Mouse (Mus musculus) erythroblast, embryonic 14.5 days (primary cell): Measurements from ENCODE around the gene Galnt17. TPM values are rescaled to one million over a fixed set of nuclear protein-coding genes. Genes with fewer than 3 reads are reported as not detected.

Experiments used
- H3K27me3 ChIP-seq: 2 replicates; pipeline ENCODE4 v1.6.1; 2012; ENCODE audit warnings: inconsistent platforms; ENCODE audit not compliant: control insufficient read depth
- H3K36me3 ChIP-seq: 2 replicates; pipeline ENCODE4 v1.6.1; 2012; ENCODE audit warnings: mild to moderate bottlenecking, inconsistent platforms; ENCODE audit not compliant: control insufficient read depth
- H3K4me1 ChIP-seq: 2 replicates; pipeline ENCODE4 v1.6.1; 2012; ENCODE audit warnings: inconsistent platforms; ENCODE audit not compliant: control insufficient read depth
- H3K4me3 ChIP-seq: replicated peaks from 2 replicates; pipeline ENCODE3; 2012; ENCODE audit warnings: moderate library complexity, mild to moderate bottlenecking, inconsistent platforms
- H3K9me3 ChIP-seq: 2 replicates; pipeline ENCODE4 v1.6.1; 2012; ENCODE audit warnings: low read length, inconsistent platforms, mixed read lengths; ENCODE audit not compliant: control insufficient read depth
- GATA1 ChIP-seq: IDR thresholded peaks from 2 replicates; pipeline ENCODE4 v1.6.1; 2012; ENCODE audit warnings: low read length, inconsistent platforms, mixed read lengths
- TAL1 ChIP-seq: IDR thresholded peaks from 3 replicates; pipeline ENCODE4 v1.6.1; 2012; ENCODE audit warnings: low read length, inconsistent platforms, mixed read lengths
- polyA plus RNA-seq: library from polyadenylated mRNA; stranded (reverse); fragments of >175 nt; gene quantifications from 2 replicates; pipeline ENCODE4 v1.2.3, GENCODE M21; 2012

The Galnt17 gene
- polyA plus RNA-seq, 1 experiment, result not detected

GRCm38 (mm10) chr5:131177168-131177567, 131.1 kb downstream of the Galnt17 start:
- no peaks in the 10 kb centered on the region for H3K36me3 ChIP-seq

GRCm38 (mm10) chr5:131169186-131169585, 139.1 kb downstream of the Galnt17 start:
- TF ChIP-seq TAL1, result no peak
- TF ChIP-seq GATA1, result no peak
- H3K36me3 ChIP-seq, result no peaks in the 10 kb centered on the region
- H3K4me1 ChIP-seq, result no peaks in the 10 kb centered on the region
- no peak overlapping the region for H3K4me3 ChIP-seq
- H3K27me3 ChIP-seq, result no peaks in the 10 kb centered on the region
- H3K9me3 ChIP-seq, result peaks cover 41% of the 10 kb centered on the region

More at GRCm38 (mm10) chr5:131177168-131177567, 131.1 kb downstream of the Galnt17 start:
- Histone ChIP-seq H3K4me3 (no peak overlapping the region), H3K4me1 (no peaks in the 10 kb centered on the region), H3K9me3 (peaks cover 19% of the 10 kb centered on the region), H3K27me3 (no peaks in the 10 kb centered on the region)
- TF ChIP-seq GATA1 (no peak), TAL1 (no peak)

DNA sequence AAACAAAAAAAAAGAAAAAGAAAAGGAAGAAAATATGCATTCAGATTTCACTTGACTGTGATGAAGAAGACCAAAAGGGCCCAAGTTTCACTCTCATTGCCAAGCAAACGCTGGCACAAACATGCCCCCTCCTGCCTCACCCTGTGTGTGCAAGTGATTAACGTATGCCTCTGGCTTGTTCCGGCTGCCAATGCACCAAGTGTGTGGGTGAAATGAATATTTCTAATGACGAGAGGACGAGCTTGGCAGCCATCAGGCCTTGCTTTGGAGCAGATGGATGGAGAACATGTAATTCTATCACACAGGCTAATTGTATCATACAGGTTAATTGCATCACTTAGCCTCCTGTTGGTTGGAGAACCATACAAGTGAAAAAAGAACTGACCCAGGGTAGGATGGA, 140.9 kb downstream of the Galnt17 start:
- H3K9me3 ChIP-seq, result peaks cover 47% of the 10 kb centered on the region

DNA sequence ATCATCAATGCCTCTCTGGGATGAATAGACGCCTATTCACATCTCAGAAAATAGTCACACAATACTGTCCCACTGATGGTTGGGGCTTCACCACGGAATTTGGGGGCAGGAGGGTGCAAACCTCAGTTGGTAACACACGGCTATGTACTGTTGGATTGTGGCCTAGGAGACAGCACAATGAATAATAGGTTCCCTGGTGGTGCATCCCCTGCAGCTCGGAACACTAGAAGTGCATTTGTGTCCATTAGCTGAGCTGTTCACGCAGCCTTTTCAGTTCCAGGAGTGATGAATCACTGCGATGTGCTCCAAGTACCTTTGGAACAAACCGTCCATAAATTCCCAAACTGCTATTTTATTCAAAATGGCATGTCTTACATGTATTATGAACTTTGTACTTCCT, 142.6 kb downstream of the Galnt17 start:
- no peaks in the 10 kb centered on the region for H3K4me1 ChIP-seq
- H3K27me3 ChIP-seq, result no peaks in the 10 kb centered on the region
- TF ChIP-seq GATA1 (no peak), TAL1 (no peak)
- H3K4me3 ChIP-seq, result no peak overlapping the region
- H3K9me3 ChIP-seq, result peaks cover 49% of the 10 kb centered on the region
- no peaks in the 10 kb centered on the region for H3K36me3 ChIP-seq

More for the DNA sequence above, 140.9 kb downstream of the Galnt17 start:
- Histone ChIP-seq H3K4me3 (no peak overlapping the region), H3K36me3 (no peaks in the 10 kb centered on the region), H3K4me1 (no peaks in the 10 kb centered on the region), H3K27me3 (no peaks in the 10 kb centered on the region)
- TF ChIP-seq TAL1 (no peak), GATA1 (no peak)

DNA sequence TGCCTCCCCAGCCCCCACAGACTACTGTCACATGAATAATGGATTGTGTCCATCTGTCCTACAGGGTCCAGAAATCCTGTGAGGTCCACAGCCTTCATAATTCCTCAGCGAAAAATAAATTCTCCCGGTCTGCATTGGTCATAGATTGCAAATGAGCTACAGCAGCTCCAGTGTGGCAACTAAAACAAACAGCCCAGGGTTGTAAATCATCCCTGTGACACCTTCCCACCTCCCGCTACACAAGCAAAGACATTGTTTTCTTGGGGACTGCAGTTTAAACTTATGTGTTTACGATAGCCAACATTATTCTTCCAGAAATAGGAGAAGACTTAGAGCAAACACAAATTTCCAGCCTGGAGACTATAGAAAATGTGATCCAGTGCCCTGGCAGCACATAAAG, 150.4 kb downstream of the Galnt17 start:
- H3K4me1 ChIP-seq, result no peaks in the 10 kb centered on the region
- peaks cover 31% of the 10 kb centered on the region for H3K9me3 ChIP-seq
- H3K27me3 ChIP-seq, result no peaks in the 10 kb centered on the region
- H3K36me3 ChIP-seq, result no peaks in the 10 kb centered on the region
- H3K4me3 ChIP-seq, result no peak overlapping the region
- TF ChIP-seq TAL1, result no peak
- no peak for TF ChIP-seq GATA1

DNA sequence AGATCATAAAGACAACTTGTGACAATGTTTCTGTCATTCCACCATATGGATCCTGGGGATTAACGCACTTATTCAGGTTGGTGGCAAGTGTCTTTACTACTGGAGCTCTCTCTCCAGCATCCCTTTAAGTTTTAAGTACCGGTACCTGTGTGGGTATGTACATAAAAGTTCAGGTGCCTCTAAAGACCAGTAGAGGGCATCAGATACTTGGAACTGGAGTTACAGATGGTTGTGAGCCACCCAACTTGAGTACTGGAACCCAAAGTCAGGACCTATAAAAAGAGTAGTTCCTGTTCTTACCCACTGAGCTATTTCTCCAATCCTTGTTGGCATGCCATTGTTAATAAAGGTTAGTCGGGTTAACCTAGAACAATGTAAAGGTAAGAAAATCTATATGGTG, 152.0 kb downstream of the Galnt17 start:
- H3K4me1 ChIP-seq, result no peaks in the 10 kb centered on the region
- TF ChIP-seq GATA1 (no peak), TAL1 (no peak)
- no peaks in the 10 kb centered on the region for H3K36me3 ChIP-seq
- H3K9me3 ChIP-seq, result peaks cover 29% of the 10 kb centered on the region
- no peaks in the 10 kb centered on the region for H3K27me3 ChIP-seq
- no peak overlapping the region for H3K4me3 ChIP-seq

DNA sequence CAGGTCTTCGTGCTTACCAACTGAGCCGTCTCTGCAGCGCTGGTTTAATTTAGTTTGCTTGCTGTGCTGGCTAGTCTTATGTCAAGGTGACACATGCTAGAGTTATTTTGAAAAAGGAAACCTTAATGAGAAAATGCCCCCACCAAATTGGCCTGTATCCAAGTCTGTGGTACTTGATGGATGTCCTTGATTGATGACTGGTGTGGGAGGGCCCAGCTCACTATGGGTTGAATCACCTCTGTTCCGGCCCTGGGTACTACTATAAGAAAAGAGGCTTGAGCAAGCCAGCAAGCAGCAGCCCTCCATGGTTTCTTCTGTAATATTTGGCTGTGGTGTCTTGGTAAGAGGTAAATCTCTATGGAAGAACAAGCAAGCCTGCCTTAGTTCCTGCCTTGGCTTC, 165.7 kb downstream of the Galnt17 start:
- Histone ChIP-seq H3K4me3 (no peak overlapping the region), H3K27me3 (no peaks in the 10 kb centered on the region), H3K9me3 (peaks cover 23% of the 10 kb centered on the region), H3K36me3 (no peaks in the 10 kb centered on the region), H3K4me1 (no peaks in the 10 kb centered on the region)
- no peak for TF ChIP-seq TAL1
- TF ChIP-seq GATA1, result no peak

GRCm38 (mm10) chr5:131134809-131135208, 173.5 kb downstream of the Galnt17 start:
- TF ChIP-seq GATA1, result no peak
- TF ChIP-seq TAL1, result no peak
- peaks cover 28% of the 10 kb centered on the region for H3K9me3 ChIP-seq

DNA sequence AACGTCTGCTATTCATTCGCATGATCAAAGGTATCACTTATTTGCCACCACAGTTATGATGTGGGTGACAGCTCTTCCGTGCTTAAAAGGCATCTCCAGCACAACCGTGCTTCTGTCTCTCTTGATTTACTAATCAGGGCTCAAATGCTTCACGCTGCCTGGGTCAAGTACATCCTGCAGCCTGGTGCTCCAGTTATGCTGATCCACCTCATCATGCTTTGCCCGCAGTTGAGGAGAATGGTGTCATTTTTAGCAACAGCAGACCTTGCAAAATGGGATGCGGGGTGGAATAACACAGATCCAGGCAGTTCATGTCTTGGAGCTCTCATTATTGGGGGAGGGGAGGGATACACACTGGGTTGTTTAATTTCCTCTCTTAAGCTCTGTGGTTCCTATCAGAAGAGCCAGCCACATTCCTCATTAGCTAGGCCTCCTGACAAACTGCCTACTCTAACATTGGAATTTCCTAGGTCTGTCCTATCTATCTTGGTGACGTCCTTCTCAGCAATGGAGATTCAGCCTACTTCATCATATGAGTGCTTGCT, 187.9 kb downstream of the Galnt17 start:
- Histone ChIP-seq H3K9me3 (peaks cover 51% of the 10 kb centered on the region), H3K4me3 (no peak overlapping the region), H3K36me3 (no peaks in the 10 kb centered on the region), H3K27me3 (no peaks in the 10 kb centered on the region), H3K4me1 (no peaks in the 10 kb centered on the region)
- no peak for TF ChIP-seq TAL1
- TF ChIP-seq GATA1, result no peak

More at GRCm38 (mm10) chr5:131134809-131135208, 173.5 kb downstream of the Galnt17 start:
- H3K36me3 ChIP-seq, result no peaks in the 10 kb centered on the region
- H3K4me1 ChIP-seq, result no peaks in the 10 kb centered on the region
- H3K4me3 ChIP-seq, result no peak overlapping the region
- no peaks in the 10 kb centered on the region for H3K27me3 ChIP-seq

- Histone ChIP-seq H3K9me3 (peaks cover 50% of the 10 kb centered on the region), H3K4me1 (no peaks in the 10 kb centered on the region)
- TF ChIP-seq TAL1 (no peak), GATA1 (no peak)
Observed at GRCm38 (mm10) chr5:131119896-131120295, 188.4 kb downstream of the Galnt17 start.

More at GRCm38 (mm10) chr5:131119896-131120295, 188.4 kb downstream of the Galnt17 start:
- Histone ChIP-seq H3K4me3 (no peak overlapping the region), H3K27me3 (no peaks in the 10 kb centered on the region), H3K36me3 (no peaks in the 10 kb centered on the region)
